Mouse (Mus musculus): Measurements from ENCODE around the gene Ccs. TPM values are rescaled to one million over a fixed set of nuclear protein-coding genes. Genes with fewer than 3 reads are reported as not detected.
"Not testable (repeated sequence)": the region's sequence is repeated elsewhere in the genome, so short reads cannot be mapped to it uniquely, and the experiment has no call there.

Ccs gene
- polyA plus RNA-seq, 1 experiment from 2014 or later = 40.2 TPM

- no peak for ATAC-seq
- Histone ChIP-seq H3K36me3 (peaks cover 32% of the 10 kb centered on the region), H3K9me3 (no peaks in the 10 kb centered on the region), H3K4me1 (replicated peaks) (peaks cover 7% of the 10 kb centered on the region), H3K4me3 (replicated peaks) (no peak overlapping the region), H3K27me3 (no peaks in the 10 kb centered on the region), H3K4me2 (replicated peaks) (no peak overlapping the region), H3K9ac (replicated peaks) (no peak overlapping the region), H3K27ac (no peak overlapping the region)
- 64% methylated on average over 7 of the region's 7 CpGs for WGBS
Measured at GRCm38 (mm10) chr19:4829156-4829555, 10.0 kb downstream of the Ccs start.

- H3K36me3 ChIP-seq = peaks cover 32% of the 10 kb centered on the region
- no peak overlapping the region for H3K4me2 ChIP-seq (replicated peaks)
- no peak overlapping the region for H3K4me3 ChIP-seq (replicated peaks)
- 69% methylated on average over 16 of the region's 16 CpGs for WGBS
- no peaks in the 10 kb centered on the region for H3K27me3 ChIP-seq
- no peak overlapping the region for H3K9ac ChIP-seq (replicated peaks)
- no peak for ATAC-seq
- H3K4me1 ChIP-seq (replicated peaks) = peaks cover 7% of the 10 kb centered on the region
- no peaks in the 10 kb centered on the region for H3K9me3 ChIP-seq
- H3K27ac ChIP-seq = no peak overlapping the region
Measured at GRCm38 (mm10) chr19:4828444-4829114, 10.6 kb downstream of the Ccs start.

DNA sequence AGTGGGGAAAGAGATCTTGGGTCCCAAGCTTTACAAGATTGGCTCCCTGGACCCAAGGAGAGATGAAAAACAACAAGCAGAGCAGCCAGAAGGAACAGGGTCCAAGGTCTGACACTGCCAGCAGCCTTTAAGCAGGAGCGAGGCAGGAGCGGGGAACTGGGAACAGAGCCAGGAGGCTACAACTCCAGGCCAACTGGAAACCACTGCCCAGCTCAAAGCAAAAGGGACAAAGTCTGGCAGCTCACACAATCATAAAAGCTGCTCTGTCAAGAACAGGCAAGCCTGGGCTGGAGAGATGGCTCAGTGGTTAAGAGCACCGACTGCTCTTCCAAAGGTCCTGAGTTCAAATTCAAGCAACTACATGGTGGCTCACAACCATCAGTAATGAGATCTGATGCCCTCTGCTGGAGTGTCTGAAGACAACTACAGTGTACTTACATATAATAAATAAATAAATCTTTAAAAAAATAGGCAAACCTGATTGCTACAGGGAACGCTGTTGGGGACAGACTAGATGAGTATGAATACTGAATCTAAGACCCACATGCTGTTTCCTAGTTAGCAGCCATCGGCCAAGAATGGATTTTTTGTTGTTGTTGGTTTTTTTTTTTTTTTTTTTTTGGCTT lies 18.3 kb downstream of the Ccs start:
- Histone ChIP-seq H3K4me3 (replicated peaks) (no peak overlapping the region), H3K4me2 (replicated peaks) (no peak overlapping the region), H3K9me3 (peaks cover under 1% of the 10 kb centered on the region; the same call in 1 of the 2 replicates), H3K27ac (no peak overlapping the region), H3K27me3 (no peaks in the 10 kb centered on the region), H3K9ac (replicated peaks) (no peak overlapping the region), H3K4me1 (replicated peaks) (no peaks in the 10 kb centered on the region), H3K36me3 (peaks cover 17% of the 10 kb centered on the region)
- WGBS = 85% methylated on average over 5 of the region's 5 CpGs
- ATAC-seq = no peak

DNA sequence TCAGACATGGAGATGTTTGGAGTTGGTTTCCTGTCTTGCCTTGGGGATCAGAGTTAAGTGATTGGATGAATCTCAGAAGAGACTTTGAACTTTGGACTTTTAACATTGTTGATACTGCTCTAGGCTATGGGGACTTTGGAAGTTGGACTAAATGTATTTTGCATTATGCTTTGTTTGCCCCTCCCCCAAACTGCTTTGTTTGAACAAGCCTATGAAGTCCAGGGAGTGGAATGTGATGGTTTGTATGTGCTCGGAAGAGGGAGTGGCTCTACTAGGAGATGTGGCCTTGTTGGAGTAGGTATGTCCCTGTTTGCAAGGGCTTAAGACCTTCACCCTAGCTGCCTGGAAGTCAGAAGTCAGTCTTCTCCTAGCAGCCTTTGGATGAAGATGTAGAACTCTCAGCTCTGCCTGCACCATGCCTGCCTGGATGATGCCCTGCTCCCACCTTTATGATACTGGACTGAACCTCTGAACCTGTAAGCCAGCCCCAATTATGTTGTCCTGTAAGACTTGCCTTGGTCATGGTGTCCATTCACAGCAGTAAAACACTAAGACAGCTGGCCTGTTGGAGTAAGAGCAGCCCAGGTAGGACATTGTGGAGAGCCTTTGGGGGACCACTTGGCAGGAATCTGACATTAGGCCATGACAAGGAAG lies 21.8 kb downstream of the Ccs start:
- no peak overlapping the region for H3K27ac ChIP-seq
- ATAC-seq = no peak
- no peak overlapping the region for H3K9ac ChIP-seq (replicated peaks)
- WGBS = 64% methylated on average over 1 of the region's 1 CpGs
- peaks cover 7% of the 10 kb centered on the region; the same call in 1 of the 2 replicates for H3K9me3 ChIP-seq
- H3K4me1 ChIP-seq (replicated peaks) = 0 out of 2 replicates have a peak, but pooled peaks cover under 1% of the 10 kb centered on the region
- H3K4me2 ChIP-seq (replicated peaks) = no peak overlapping the region
- H3K27me3 ChIP-seq = no peaks in the 10 kb centered on the region
- H3K36me3 ChIP-seq = no peaks in the 10 kb centered on the region
- no peak overlapping the region for H3K4me3 ChIP-seq (replicated peaks)

- ATAC-seq = no peak
- H3K9me3 ChIP-seq = peaks cover 7% of the 10 kb centered on the region; the same call in 1 of the 2 replicates
- peaks cover 29% of the 10 kb centered on the region for H3K4me1 ChIP-seq (replicated peaks)
- no peak overlapping the region for H3K4me2 ChIP-seq (replicated peaks)
- H3K27me3 ChIP-seq = no peaks in the 10 kb centered on the region
- WGBS = 83% methylated on average over 6 of the region's 6 CpGs
- no peak overlapping the region for H3K4me3 ChIP-seq (replicated peaks)
- H3K27ac ChIP-seq = no peak overlapping the region
- no peak overlapping the region for H3K9ac ChIP-seq (replicated peaks)
- no peaks in the 10 kb centered on the region for H3K36me3 ChIP-seq
Measured at GRCm38 (mm10) chr19:4813015-4813414, 26.1 kb downstream of the Ccs start.

GRCm38 (mm10) chr19:4812334-4812949 lies 26.7 kb downstream of the Ccs start:
- H3K9me3 ChIP-seq, ATAC-seq, H3K27me3 ChIP-seq, H3K36me3 ChIP-seq: not testable (repeated sequence)
- WGBS = 84% methylated on average over 8 of the region's 8 CpGs
- H3K4me2 ChIP-seq (replicated peaks) = peak overlapping the region; percentile 97
- H3K9ac ChIP-seq (replicated peaks) = peak overlapping the region; percentile 79
- H3K4me1 ChIP-seq (replicated peaks) = peaks cover 34% of the 10 kb centered on the region
- H3K27ac ChIP-seq = peak overlapping the region; percentile 87; the same call in 1 of the 2 replicates
- H3K4me3 ChIP-seq (replicated peaks) = peak overlapping the region; percentile 88

DNA sequence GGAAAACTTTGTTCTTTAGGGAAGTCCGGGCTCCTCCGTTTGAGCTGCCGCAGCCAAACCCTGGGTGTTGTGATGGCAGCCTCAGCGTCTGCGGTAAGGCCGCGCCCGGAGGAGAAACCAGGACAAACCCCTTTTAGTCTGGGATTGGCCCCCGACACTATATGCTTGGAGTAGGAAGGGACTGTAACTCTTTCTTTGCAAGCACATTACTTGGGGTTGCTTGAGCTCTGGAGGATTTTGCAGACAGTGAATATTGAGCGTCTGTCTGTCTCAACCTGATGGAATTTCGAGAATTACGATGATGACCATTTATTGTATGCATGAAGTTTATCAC lies 27.3 kb downstream of the Ccs start:
- no peak; the same call in 1 of the 2 replicates for ATAC-seq

DNA sequence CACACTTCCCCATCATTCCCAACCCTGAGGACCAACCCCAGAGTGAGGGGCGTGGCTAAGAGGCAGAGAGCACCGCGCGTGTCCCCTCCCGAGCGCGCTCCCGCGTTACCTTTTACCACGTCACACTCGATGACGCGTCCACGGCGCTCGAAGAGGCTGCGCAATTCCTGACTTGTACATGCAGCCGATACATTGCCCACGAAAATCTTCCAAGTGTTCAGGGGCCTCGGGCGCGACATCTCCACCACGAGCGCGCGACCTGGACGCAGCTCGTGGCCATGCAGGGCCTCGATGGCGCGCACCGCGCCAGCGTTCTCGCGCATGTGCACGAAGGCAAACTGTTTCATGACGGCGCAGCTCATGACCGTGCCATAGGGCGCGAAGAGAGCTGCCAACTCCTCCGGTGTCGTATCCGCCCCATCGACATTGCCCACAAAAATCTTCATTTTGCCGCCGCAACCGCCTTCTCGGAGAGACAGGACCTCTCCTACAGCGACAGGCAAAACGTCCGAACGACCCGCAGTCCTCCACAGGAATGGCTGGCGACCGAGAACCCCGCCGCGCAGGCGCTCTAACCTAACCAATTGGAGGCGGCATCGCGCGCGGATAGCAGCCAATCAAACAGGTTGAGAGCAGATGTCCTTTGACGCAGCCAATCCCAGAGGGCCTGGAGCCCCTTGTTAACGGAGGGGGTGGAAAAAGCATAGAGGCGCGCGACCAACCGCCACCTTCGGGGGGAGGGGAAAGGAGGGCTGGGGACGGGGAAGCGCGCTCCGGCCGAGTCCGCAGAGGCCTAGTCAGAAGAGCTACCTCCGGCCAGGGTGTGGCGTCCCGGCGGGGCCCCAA lies 27.8 kb downstream of the Ccs start, which contains the start of the genes Gm21992 and Rbm14:
Gene Gm21992, minus strand, starts transcription at position 550 of the 846 bp plus-strand sequence.
Gene Rbm14, minus strand, starts transcription at position 572 of the 846 bp plus-strand sequence.
- peaks cover 36% of the 10 kb centered on the region for H3K4me1 ChIP-seq (replicated peaks)
- peak within 1 kb of the TSS; percentile 83 for H3K9ac ChIP-seq (replicated peaks)
- H3K4me3 ChIP-seq (replicated peaks) = peak within 1 kb of the TSS; percentile 88
- H3K27me3 ChIP-seq = no peaks in the 10 kb centered on the region
- peaks cover 7% of the 10 kb centered on the region; the same call in 1 of the 2 replicates for H3K9me3 ChIP-seq
- no peaks in the 10 kb centered on the region for H3K36me3 ChIP-seq
- WGBS = under 1% methylated on average over 83 of the region's 83 CpGs
- peak within 1 kb of the TSS; percentile 97 for H3K4me2 ChIP-seq (replicated peaks)
- peak; percentile 98 for ATAC-seq
- peak within 1 kb of the TSS; percentile 90 for H3K27ac ChIP-seq

More for the DNA sequence above, 27.3 kb downstream of the Ccs start:
- peak overlapping the region; percentile 87 for H3K27ac ChIP-seq
- H3K9ac ChIP-seq (replicated peaks) = peak overlapping the region; percentile 79
- peaks cover 36% of the 10 kb centered on the region for H3K4me1 ChIP-seq (replicated peaks)
- peak overlapping the region; percentile 97 for H3K4me2 ChIP-seq (replicated peaks)
- H3K4me3 ChIP-seq (replicated peaks) = peak overlapping the region; percentile 88
- WGBS = 8% methylated on average over 12 of the region's 12 CpGs
- peaks cover 7% of the 10 kb centered on the region; the same call in 1 of the 2 replicates for H3K9me3 ChIP-seq
- no peaks in the 10 kb centered on the region for H3K27me3 ChIP-seq
- no peaks in the 10 kb centered on the region for H3K36me3 ChIP-seq

GRCm38 (mm10) chr19:4810746-4811062 lies 28.4 kb downstream of the Ccs start:
- no peak for ATAC-seq
- Histone ChIP-seq H3K27me3 (no peaks in the 10 kb centered on the region), H3K4me1 (replicated peaks) (peaks cover 36% of the 10 kb centered on the region), H3K9me3 (peaks cover 6% of the 10 kb centered on the region; the same call in 1 of the 2 replicates), H3K4me2 (replicated peaks) (peak overlapping the region; percentile 97), H3K9ac (replicated peaks) (peak overlapping the region; percentile 83), H3K4me3 (replicated peaks) (peak overlapping the region; percentile 88), H3K36me3 (no peaks in the 10 kb centered on the region), H3K27ac (peak overlapping the region; percentile 90)
- under 1% methylated on average over 17 of the region's 17 CpGs for WGBS

DNA sequence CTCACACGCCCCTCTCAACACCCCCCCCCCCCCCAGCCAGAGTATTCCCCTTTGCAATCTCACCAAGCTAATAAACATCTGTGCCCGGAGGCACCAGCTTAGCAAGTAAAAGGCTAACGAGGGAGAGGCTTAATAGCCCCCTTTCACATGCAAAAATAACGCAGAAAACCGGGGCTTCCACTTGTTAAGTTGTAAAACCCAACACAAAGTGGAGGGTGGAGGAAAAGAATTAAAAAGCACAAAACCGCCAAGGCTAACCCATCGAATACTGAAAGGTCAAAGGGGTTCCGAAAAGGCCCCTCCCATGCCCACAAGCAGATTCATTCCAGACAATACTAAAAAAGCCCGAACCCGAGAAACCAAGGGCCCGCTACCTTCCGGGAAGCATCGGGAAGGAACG lies 28.8 kb downstream of the Ccs start:
- Histone ChIP-seq H3K4me3 (replicated peaks) (peak overlapping the region; percentile 88), H3K36me3 (no peaks in the 10 kb centered on the region), H3K4me1 (replicated peaks) (peaks cover 37% of the 10 kb centered on the region), H3K27me3 (no peaks in the 10 kb centered on the region), H3K4me2 (replicated peaks) (peak overlapping the region; percentile 97), H3K9me3 (0 out of 2 replicates have a peak, but pooled peaks cover 2% of the 10 kb centered on the region), H3K27ac (peak overlapping the region; percentile 90), H3K9ac (replicated peaks) (peak overlapping the region; percentile 83)
- no peak for ATAC-seq
- 0% methylated on average over 14 of the region's 14 CpGs for WGBS

- ATAC-seq = no peak
- Histone ChIP-seq H3K9ac (replicated peaks) (no peak overlapping the region), H3K27me3 (no peaks in the 10 kb centered on the region), H3K4me3 (replicated peaks) (no peak overlapping the region), H3K4me1 (replicated peaks) (peaks cover 24% of the 10 kb centered on the region), H3K27ac (no peak overlapping the region), H3K36me3 (peaks cover 56% of the 10 kb centered on the region), H3K4me2 (replicated peaks) (no peak overlapping the region), H3K9me3 (no peaks in the 10 kb centered on the region)
- 83% methylated on average over 10 of the region's 10 CpGs for WGBS
Measured at GRCm38 (mm10) chr19:4803283-4803682, 35.8 kb downstream of the Ccs start.
